ENCODE assay signal across 8 mouse cellular contexts in genomic region chr11:69395634-69396373, GRCm38 (mm10). TPM values are rescaled to one million over a fixed set of nuclear protein-coding genes. Genes with fewer than 3 reads are reported as not detected.
DNase-seq lines count a peak whose midpoint lies in the region; ATAC-seq and TF ChIP-seq lines count a peak whose summit lies in the region.

No protein-coding gene starts in this region.

- TF ChIP-seq POLR2A in cortical plate, adult 2 months (IDR thresholded peaks at IDR 0.05; ENCODE audit: extremely low read depth, insufficient read depth, low read length): peak; percentile 90

- peak; percentile 99 for DNase-seq in ZHBTc4 (ENCODE audit: low read depth, low spot score)
- peak; percentile 94 to 97 for DNase-seq in gastrocnemius, adult 8-10 months (ENCODE audit: low spot score in 2 of 2)
- peak; percentile 100 for DNase-seq in induced T-regulatory cell, adult 2 months (ENCODE audit: low read depth)
- peak; percentile 97 to 98 for DNase-seq in left cerebral cortex, adult 9 months (ENCODE audit: low spot score in 2 of 2)
- DNase-seq in right cerebral cortex, postnatal 14 days: peak; percentile 94
- peak; percentile 90 to 95 for DNase-seq in urinary bladder, postnatal 36 days (ENCODE audit: low spot score in 2 of 2)

- peak overlapping the region; percentile 85 for H3K4me3 ChIP-seq in cortical plate, adult 2 months (ENCODE audit: insufficient read depth, low read length)

- peak; percentile 84 for ATAC-seq in megakaryocyte progenitor cell, adult 5-6 weeks (replicated peaks; ENCODE audit: poor library complexity)

- no peaks in the 10 kb centered on the region for H3K4me1 ChIP-seq in cortical plate, adult 2 months (ENCODE audit: control insufficient read depth, insufficient read depth, low read length)

- peak overlapping the region; percentile 95 for H3K27ac ChIP-seq in cortical plate, adult 2 months (ENCODE audit: insufficient read depth, low read length)

- TF ChIP-seq CTCF in cortical plate, adult 2 months (IDR thresholded peaks at IDR 0.05; ENCODE audit: extremely low read depth, insufficient read depth, low read length): no peak

RNA-seq across cellular contexts. Expression of gene Cyb5d1, which starts 0.4 kb away (rescaled TPM):
- 34.3 and 35.6 TPM in 2 replicates for polyA plus RNA-seq in cortical plate, adult 2 months (2012; rRNA removed)
- total RNA-seq in gastrocnemius, adult 8-10 months (2022): 10 to 100 TPM; 33.2 to 38.0 (median 36.7) TPM
- total RNA-seq in megakaryocyte progenitor cell, adult 5-6 weeks (2015): 15.4 and 16.6 TPM in 2 replicates
- total RNA-seq in megakaryocyte progenitor cell, adult 5-6 weeks (2017): 34.2 and 50.3 TPM in 2 replicates

RNA-seq across cellular contexts. Expression of gene Naa38, which starts 0.5 kb away (rescaled TPM):
- 215 and 222 TPM in 2 replicates for polyA plus RNA-seq in cortical plate, adult 2 months (2012; rRNA removed)
- 10 to 100 TPM; 73.2 to 78.1 (median 75.7) TPM for total RNA-seq in gastrocnemius, adult 8-10 months (2022)
- 114 and 125 TPM in 2 replicates for total RNA-seq in megakaryocyte progenitor cell, adult 5-6 weeks (2015)
- total RNA-seq in megakaryocyte progenitor cell, adult 5-6 weeks (2017): 146 and 205 TPM in 2 replicates

RNA-seq across cellular contexts. Expression of gene Tmem88, which starts 2.2 kb away (rescaled TPM):
- 6.5 and 6.8 TPM in 2 replicates for polyA plus RNA-seq in cortical plate, adult 2 months (2012; rRNA removed)
- total RNA-seq in gastrocnemius, adult 8-10 months (2022): 1 to 10 TPM; 4.1 to 4.6 (median 4.1) TPM
- total RNA-seq in megakaryocyte progenitor cell, adult 5-6 weeks (2015): 0.07 and 0.42 TPM in 2 replicates
- total RNA-seq in megakaryocyte progenitor cell, adult 5-6 weeks (2017): 0.12 TPM in 1 of 2 replicates, not detected in the other

RNA-seq across cellular contexts. Expression of gene Kdm6b, which starts 17.7 kb away (rescaled TPM):
- 5.0 and 5.3 TPM in 2 replicates for polyA plus RNA-seq in cortical plate, adult 2 months (2012; rRNA removed)
- total RNA-seq in gastrocnemius, adult 8-10 months (2022): 10 to 100 TPM; 19.1 to 22.9 (median 20.8) TPM
- 10.4 and 11.7 TPM in 2 replicates for total RNA-seq in megakaryocyte progenitor cell, adult 5-6 weeks (2015)
- total RNA-seq in megakaryocyte progenitor cell, adult 5-6 weeks (2017): 1.8 and 2.9 TPM in 2 replicates

RNA-seq across cellular contexts. Expression of gene Chd3, which starts 26.6 kb away (rescaled TPM):
- polyA plus RNA-seq in cortical plate, adult 2 months (2012; rRNA removed): 242 and 274 TPM in 2 replicates
- total RNA-seq in gastrocnemius, adult 8-10 months (2022): 1 to 10 TPM; 4.2 to 9.0 (median 5.5) TPM
- 17.0 and 22.4 TPM in 2 replicates for total RNA-seq in megakaryocyte progenitor cell, adult 5-6 weeks (2015)
- total RNA-seq in megakaryocyte progenitor cell, adult 5-6 weeks (2017): 19.9 and 38.2 TPM in 2 replicates

Comparison
In these comparisons a context has a peak if more than half of its experiments do, and no peak if none do; other contexts are left out.
1. Peak in every context shown above with its lines: DNase-seq, ATAC-seq, H3K4me3 ChIP-seq and H3K27ac ChIP-seq.